24 mouse cellular contexts compared by ENCODE assay signal in genomic region chr10:104804849-104805248, GRCm38 (mm10).
DNase-seq lines count a peak whose midpoint lies in the region; ATAC-seq and TF ChIP-seq lines count a peak whose summit lies in the region.
"Had no signal": no experiment of that assay in that cellular context is flagged by ENCODE, and none has a peak within 500 bp of the region (broad histone marks: within the 10 kb centered on the region; RNA-seq: fewer than 3 reads in every experiment).

No protein-coding gene starts in this region.

- H3K9ac ChIP-seq in midbrain, postnatal 0 days (replicated peaks; ENCODE audit: low read length, poor library complexity, severe bottlenecking), result no peak overlapping the region
- H3K9ac ChIP-seq: embryonic facial prominence, embryonic 12.5 days; forebrain, embryonic 13.5 days; forebrain, embryonic 15.5 days; forebrain, postnatal 0 days had no signal

- H3K27me3 ChIP-seq in midbrain, postnatal 0 days (ENCODE audit: insufficient read depth, low read length), result no peaks in the 10 kb centered on the region
- H3K27me3 ChIP-seq: CH12.LX; embryonic facial prominence, embryonic 12.5 days; forebrain, embryonic 13.5 days; forebrain, embryonic 15.5 days; Patski had no signal

- no peaks in the 10 kb centered on the region for H3K36me3 ChIP-seq in midbrain, postnatal 0 days (ENCODE audit: insufficient read depth, low read length)
- H3K36me3 ChIP-seq: embryonic facial prominence, embryonic 10.5 days; embryonic facial prominence, embryonic 12.5 days; forebrain, embryonic 15.5 days; G1E had no signal

- DNase-seq in embryo, embryonic 10.5 days (ENCODE audit: low spot score), result no peak
- no peak for DNase-seq in lung, postnatal 25 days (ENCODE audit: low spot score)
- no peak for DNase-seq in midbrain, postnatal 0 days (ENCODE audit: low spot score)
- DNase-seq: adrenal gland, adult 8-10 months; adrenal gland, postnatal 14 days; adrenal gland, postnatal 36 days; B cell, adult 2 months; cerebellum, adult 11-12 months; cerebellum, adult 2 months; cerebellum, adult 9-10 months; cerebellum, postnatal 10 days; cerebellum, postnatal 25 days; forebrain, postnatal 0 days had no signal

- 86% methylated on average over 1 of the region's 1 CpGs for WGBS in midbrain, postnatal 0 days

- H3K27ac ChIP-seq in midbrain, postnatal 0 days (ENCODE audit: low read depth, low read length), result no peak overlapping the region
- H3K27ac ChIP-seq: embryonic facial prominence, embryonic 10.5 days; embryonic facial prominence, embryonic 12.5 days; forebrain, embryonic 13.5 days; forebrain, embryonic 15.5 days had no signal

- peak; percentile 47; the same call in 1 of the 2 replicates for ATAC-seq in common myeloid progenitor, adult 5-6 weeks (replicated peaks; ENCODE audit: low read depth, poor library complexity, severe bottlenecking)
- ATAC-seq in hematopoietic stem cell, adult 5-6 weeks (replicated peaks in 1 of 2; ENCODE audit: insufficient read depth in 1 of 2, low FRiP score in 2 of 2, low TSS enrichment in 1 of 2, low read depth in 1 of 2, poor library complexity in 2 of 2, severe bottlenecking in 2 of 2), result peak; percentile 77 to 92
- no peak for ATAC-seq in midbrain, postnatal 0 days (ENCODE audit: low FRiP score)
- ATAC-seq: activated CD4-positive, CD25-positive, alpha-beta regulatory T cell, adult 4 months; CD4-positive, CD25-positive, alpha-beta regulatory T cell, adult 4 months; forebrain, embryonic 13.5 days; forebrain, embryonic 15.5 days; forebrain, postnatal 0 days; Patski had no signal

- H3K9me3 ChIP-seq in midbrain, postnatal 0 days (ENCODE audit: low read length), result no peaks in the 10 kb centered on the region
- H3K9me3 ChIP-seq: embryonic facial prominence, embryonic 10.5 days; embryonic facial prominence, embryonic 12.5 days; forebrain, embryonic 13.5 days; forebrain, embryonic 15.5 days; G1E had no signal

- no peaks in the 10 kb centered on the region for H3K4me1 ChIP-seq in midbrain, postnatal 0 days (ENCODE audit: insufficient read depth, low read length)
- H3K4me1 ChIP-seq: embryonic facial prominence, embryonic 10.5 days; embryonic facial prominence, embryonic 12.5 days; forebrain, embryonic 13.5 days; forebrain, embryonic 15.5 days had no signal

- no peak for TF ChIP-seq CTCF in midbrain, postnatal 0 days (IDR thresholded peaks at IDR 0.05)

- H3K4me3 ChIP-seq in midbrain, postnatal 0 days (ENCODE audit: low read depth, low read length), result no peak overlapping the region
- H3K4me3 ChIP-seq: embryonic facial prominence, embryonic 10.5 days; embryonic facial prominence, embryonic 12.5 days; forebrain, embryonic 13.5 days; forebrain, embryonic 15.5 days had no signal

- H3K4me2 ChIP-seq in midbrain, postnatal 0 days (ENCODE audit: low read depth, low read length, poor library complexity, severe bottlenecking), result no peak overlapping the region
- H3K4me2 ChIP-seq: embryonic facial prominence, embryonic 12.5 days; forebrain, embryonic 13.5 days; forebrain, embryonic 15.5 days had no signal
